In genomic region chr7:24586828-24587227, GRCm38 (mm10) we compare ENCODE assay signal across 8 mouse cellular contexts. TPM values are rescaled to one million over a fixed set of nuclear protein-coding genes. Genes with fewer than 3 reads are reported as not detected.
A peak's percentile ranks its signal among the peaks of the same experiment; 100 is the strongest.
DNase-seq lines count a peak whose midpoint lies in the region; ATAC-seq lines count a peak whose summit lies in the region.

No protein-coding gene starts in this region.

- no peaks in the 10 kb centered on the region for H3K36me3 ChIP-seq in kidney, embryonic 15.5 days
- H3K36me3 ChIP-seq in embryonic facial prominence, embryonic 13.5 days = no peaks in the 10 kb centered on the region
- no peaks in the 10 kb centered on the region for H3K36me3 ChIP-seq in intestine, embryonic 16.5 days (ENCODE audit: control insufficient read depth, insufficient read depth, low read length)
- no peaks in the 10 kb centered on the region for H3K36me3 ChIP-seq in neural tube, embryonic 12.5 days

- no peak overlapping the region for H3K27ac ChIP-seq in kidney, embryonic 15.5 days
- peak overlapping the region; percentile 44; the same call in 1 of the 2 replicates for H3K27ac ChIP-seq in embryonic facial prominence, embryonic 13.5 days
- H3K27ac ChIP-seq in intestine, embryonic 16.5 days (ENCODE audit: low read length) = no peak overlapping the region
- H3K27ac ChIP-seq in neural tube, embryonic 12.5 days = no peak overlapping the region

- WGBS in kidney, embryonic 15.5 days = 8% methylated on average over 8 of the region's 8 CpGs
- 5% methylated on average over 8 of the region's 8 CpGs for WGBS in embryonic facial prominence, embryonic 13.5 days
- WGBS in intestine, embryonic 16.5 days = 4% methylated on average over 8 of the region's 8 CpGs
- 9% methylated on average over 8 of the region's 8 CpGs for WGBS in neural tube, embryonic 12.5 days

- peaks cover 26% of the 10 kb centered on the region for H3K27me3 ChIP-seq in kidney, embryonic 15.5 days
- peaks cover 31% of the 10 kb centered on the region for H3K27me3 ChIP-seq in embryonic facial prominence, embryonic 13.5 days
- H3K27me3 ChIP-seq in intestine, embryonic 16.5 days (replicated peaks; ENCODE audit: control insufficient read depth, insufficient read depth, low read length) = peaks cover 16% of the 10 kb centered on the region
- H3K27me3 ChIP-seq in neural tube, embryonic 12.5 days (replicated peaks) = peaks cover 29% of the 10 kb centered on the region

- peak; percentile 61 for ATAC-seq in kidney, embryonic 15.5 days (replicated peaks; ENCODE audit: low FRiP score)
- no peak; the same call in 1 of the 2 replicates for ATAC-seq in embryonic facial prominence, embryonic 13.5 days (ENCODE audit: insufficient number of reproducible peaks, insufficient read depth, low FRiP score, low TSS enrichment, low read depth)
- peak; percentile 77 for ATAC-seq in intestine, embryonic 16.5 days
- ATAC-seq in neural tube, embryonic 12.5 days (ENCODE audit: low FRiP score, low read depth) = peak; percentile 68
- ATAC-seq in activated CD4-positive, CD25-positive, alpha-beta regulatory T cell, adult 4 months = no peak

- H3K9me3 ChIP-seq in kidney, embryonic 15.5 days (replicated peaks) = 0 out of 2 replicates have a peak, but pooled peaks cover 3% of the 10 kb centered on the region
- no peaks in the 10 kb centered on the region for H3K9me3 ChIP-seq in embryonic facial prominence, embryonic 13.5 days
- H3K9me3 ChIP-seq in intestine, embryonic 16.5 days (ENCODE audit: control insufficient read depth, low read length) = no peaks in the 10 kb centered on the region
- H3K9me3 ChIP-seq in neural tube, embryonic 12.5 days = no peaks in the 10 kb centered on the region

- peaks cover 21% of the 10 kb centered on the region for H3K4me1 ChIP-seq in kidney, embryonic 15.5 days
- H3K4me1 ChIP-seq in embryonic facial prominence, embryonic 13.5 days = peaks cover 10% of the 10 kb centered on the region
- peaks cover 16% of the 10 kb centered on the region for H3K4me1 ChIP-seq in intestine, embryonic 16.5 days (ENCODE audit: control insufficient read depth, insufficient read depth, low read length)
- H3K4me1 ChIP-seq in neural tube, embryonic 12.5 days = 0 out of 2 replicates have a peak, but pooled peaks cover 10% of the 10 kb centered on the region

- peak overlapping the region; percentile 57 for H3K4me3 ChIP-seq in kidney, embryonic 15.5 days (replicated peaks)
- peak overlapping the region; percentile 57 for H3K4me3 ChIP-seq in embryonic facial prominence, embryonic 13.5 days
- H3K4me3 ChIP-seq in intestine, embryonic 16.5 days (ENCODE audit: low read length) = peak overlapping the region; percentile 59
- peak overlapping the region; percentile 49 for H3K4me3 ChIP-seq in neural tube, embryonic 12.5 days

- no peak overlapping the region for H3K9ac ChIP-seq in kidney, embryonic 15.5 days
- H3K9ac ChIP-seq in embryonic facial prominence, embryonic 13.5 days = peak overlapping the region; percentile 83
- peak overlapping the region; percentile 76 for H3K9ac ChIP-seq in intestine, embryonic 16.5 days (ENCODE audit: low read depth, low read length)
- H3K9ac ChIP-seq in neural tube, embryonic 12.5 days = peak overlapping the region; percentile 68; the same call in 1 of the 2 replicates

- DNase-seq in kidney, adult 11 months = no peak
- no peak for DNase-seq in thymus, postnatal 36 days
- no peak for DNase-seq in ovary, postnatal 36 days (ENCODE audit: low spot score)

- peak overlapping the region; percentile 85 for H3K4me2 ChIP-seq in kidney, embryonic 15.5 days
- H3K4me2 ChIP-seq in embryonic facial prominence, embryonic 13.5 days = peak overlapping the region; percentile 81
- peak overlapping the region; percentile 78 for H3K4me2 ChIP-seq in intestine, embryonic 16.5 days (ENCODE audit: low read depth, low read length)
- H3K4me2 ChIP-seq in neural tube, embryonic 12.5 days (replicated peaks) = peak overlapping the region; percentile 75

RNA-seq across cellular contexts. Expression of gene Ethe1, which starts 0.5 kb away (rescaled TPM):
- 46.8 and 48.4 TPM in 2 replicates for polyA plus RNA-seq in kidney, embryonic 15.5 days (2015; fragmentation: Nextera tagmentation; extraction: Ambion mirVana)
- polyA plus RNA-seq in embryonic facial prominence, embryonic 13.5 days (2015; fragmentation: Nextera tagmentation; extraction: Ambion mirVana) = 24.0 and 26.0 TPM in 2 replicates
- 33.2 and 38.1 TPM in 2 replicates for polyA plus RNA-seq in intestine, embryonic 16.5 days (2015; fragmentation: Nextera tagmentation; extraction: Ambion mirVana)
- 17.2 and 18.7 TPM in 2 replicates for polyA plus RNA-seq in neural tube, embryonic 12.5 days (2016; fragmentation: Nextera tagmentation; extraction: Ambion mirVana)
- 10 to 100 TPM; 19.0 to 21.6 TPM for polyA plus RNA-seq in activated CD4-positive, CD25-positive, alpha-beta regulatory T cell, adult 4 months (2017; shearing (Covaris generic))

RNA-seq across cellular contexts. Expression of gene Zfp575, which starts 0.6 kb away (rescaled TPM):
- polyA plus RNA-seq in kidney, embryonic 15.5 days (2015; fragmentation: Nextera tagmentation; extraction: Ambion mirVana) = 4.0 and 5.5 TPM in 2 replicates
- 7.0 and 7.3 TPM in 2 replicates for polyA plus RNA-seq in embryonic facial prominence, embryonic 13.5 days (2015; fragmentation: Nextera tagmentation; extraction: Ambion mirVana)
- polyA plus RNA-seq in intestine, embryonic 16.5 days (2015; fragmentation: Nextera tagmentation; extraction: Ambion mirVana) = 3.1 TPM in 2 replicates
- 4.3 and 4.5 TPM in 2 replicates for polyA plus RNA-seq in neural tube, embryonic 12.5 days (2016; fragmentation: Nextera tagmentation; extraction: Ambion mirVana)
- polyA plus RNA-seq in activated CD4-positive, CD25-positive, alpha-beta regulatory T cell, adult 4 months (2017; shearing (Covaris generic)) = under 1 TPM in 1 of 2 experiments, not detected in 1; 0.12 TPM

RNA-seq across cellular contexts. Expression of gene Phldb3, which starts 23.7 kb away (rescaled TPM):
- 0.15 and 0.17 TPM in 2 replicates for polyA plus RNA-seq in kidney, embryonic 15.5 days (2015; fragmentation: Nextera tagmentation; extraction: Ambion mirVana)
- polyA plus RNA-seq in embryonic facial prominence, embryonic 13.5 days (2015; fragmentation: Nextera tagmentation; extraction: Ambion mirVana) = 0.37 and 0.65 TPM in 2 replicates
- 0.35 and 0.36 TPM in 2 replicates for polyA plus RNA-seq in intestine, embryonic 16.5 days (2015; fragmentation: Nextera tagmentation; extraction: Ambion mirVana)
- polyA plus RNA-seq in neural tube, embryonic 12.5 days (2016; fragmentation: Nextera tagmentation; extraction: Ambion mirVana) = not detected in 2 replicates
- under 1 TPM; 0.25 to 0.73 TPM for polyA plus RNA-seq in activated CD4-positive, CD25-positive, alpha-beta regulatory T cell, adult 4 months (2017; shearing (Covaris generic))

RNA-seq across cellular contexts. Expression of gene Xrcc1, which starts 40.7 kb away (rescaled TPM):
- 117 and 137 TPM in 2 replicates for polyA plus RNA-seq in kidney, embryonic 15.5 days (2015; fragmentation: Nextera tagmentation; extraction: Ambion mirVana)
- polyA plus RNA-seq in embryonic facial prominence, embryonic 13.5 days (2015; fragmentation: Nextera tagmentation; extraction: Ambion mirVana) = 127 and 147 TPM in 2 replicates
- 79.8 and 88.1 TPM in 2 replicates for polyA plus RNA-seq in intestine, embryonic 16.5 days (2015; fragmentation: Nextera tagmentation; extraction: Ambion mirVana)
- polyA plus RNA-seq in neural tube, embryonic 12.5 days (2016; fragmentation: Nextera tagmentation; extraction: Ambion mirVana) = 83.4 and 89.8 TPM in 2 replicates
- polyA plus RNA-seq in activated CD4-positive, CD25-positive, alpha-beta regulatory T cell, adult 4 months (2017; shearing (Covaris generic)) = 10 to 100 TPM; 19.9 to 30.3 TPM

RNA-seq across cellular contexts. Expression of gene Pinlyp, which starts 40.9 kb away (rescaled TPM):
- polyA plus RNA-seq in kidney, embryonic 15.5 days (2015; fragmentation: Nextera tagmentation; extraction: Ambion mirVana) = 0.31 and 0.33 TPM in 2 replicates
- 0.42 TPM in 1 of 2 replicates, not detected in the other for polyA plus RNA-seq in embryonic facial prominence, embryonic 13.5 days (2015; fragmentation: Nextera tagmentation; extraction: Ambion mirVana)
- 0.16 TPM in 1 of 2 replicates, not detected in the other for polyA plus RNA-seq in intestine, embryonic 16.5 days (2015; fragmentation: Nextera tagmentation; extraction: Ambion mirVana)
- polyA plus RNA-seq in neural tube, embryonic 12.5 days (2016; fragmentation: Nextera tagmentation; extraction: Ambion mirVana) = not detected in 2 replicates
- polyA plus RNA-seq in activated CD4-positive, CD25-positive, alpha-beta regulatory T cell, adult 4 months (2017; shearing (Covaris generic)) = not detected

Comparison
In these comparisons a context has a peak if more than half of its experiments do, and no peak if none do; other contexts are left out.
1. ATAC-seq: peak in kidney, embryonic 15.5 days (single experiment), intestine, embryonic 16.5 days (single experiment) and neural tube, embryonic 12.5 days (single experiment); none in embryonic facial prominence, embryonic 13.5 days (single experiment) and activated CD4-positive, CD25-positive, alpha-beta regulatory T cell, adult 4 months (single experiment).
2. Peak in every context shown above with its lines, with median percentiles within 50 percentile points of each other: H3K4me2 ChIP-seq and H3K4me3 ChIP-seq.